Mouse (Mus musculus) hindbrain, embryonic 16.5 days (tissue): Measurements from ENCODE around the gene Mpst. TPM values are rescaled to one million over a fixed set of nuclear protein-coding genes. Genes with fewer than 3 reads are reported as not detected.

Experiments
- ATAC-seq: fragments of 200-750 bp; cut with Nextera tagmentation; 2 replicates; pipeline ENCODE4 v1.8.0; 2017; ENCODE audit warnings: moderate TSS enrichment, moderate library complexity
- H3K27ac ChIP-seq: fragments of 300-500 bp; sonication (generic); 2 replicates; pipeline ENCODE4 v1.5.1; 2014; ENCODE audit warnings: low read depth, mild to moderate bottlenecking, control low read depth, low read length, moderate library complexity
- H3K27me3 ChIP-seq: fragments of 300-500 bp; sonication (generic); replicated peaks from 2 replicates; pipeline ENCODE4 v1.6.1; 2014; ENCODE audit warnings: low read length; ENCODE audit not compliant: control insufficient read depth, insufficient read depth
- H3K36me3 ChIP-seq: fragments of 300-500 bp; sonication (generic); 2 replicates; pipeline ENCODE4 v1.6.1; 2014; ENCODE audit warnings: mild to moderate bottlenecking, low read length, moderate library complexity, mixed read lengths; ENCODE audit not compliant: control insufficient read depth, insufficient read depth
- H3K4me1 ChIP-seq: fragments of 300-500 bp; sonication (generic); 2 replicates; pipeline ENCODE4 v1.6.1; 2014; ENCODE audit warnings: low read depth, low read length; ENCODE audit not compliant: control insufficient read depth, insufficient read depth
- H3K4me2 ChIP-seq: fragments of 300-500 bp; sonication (generic); 2 replicates; pipeline ENCODE4 v1.6.1; 2014; ENCODE audit warnings: mild to moderate bottlenecking, low read length, control low read depth, moderate library complexity
- H3K4me3 ChIP-seq: fragments of 300-500 bp; sonication (generic); 2 replicates; pipeline ENCODE4 v1.5.1; 2014; ENCODE audit warnings: mild to moderate bottlenecking, low read length, control low read depth, moderate library complexity
- H3K9ac ChIP-seq: fragments of 300-500 bp; sonication (generic); 2 replicates; pipeline ENCODE4 v1.6.1; 2014; ENCODE audit warnings: low read depth, mild to moderate bottlenecking, control low read depth, low read length, moderate library complexity
- H3K9me3 ChIP-seq: fragments of 300-500 bp; sonication (generic); 2 replicates; pipeline ENCODE4 v1.6.1; 2014; ENCODE audit warnings: mild to moderate bottlenecking, low read length, moderate library complexity; ENCODE audit not compliant: control insufficient read depth
- whole genome bisulfite sequencing: fragments of 180-500 bp; shearing (Covaris S2); extraction: QIAGEN DNeasy Blood & Tissue Kit; methylation state at CpG from one replicate; pipeline ENCODE4 v1.1.7; 2014; 5-methylcytosine and 5-hydroxymethylcytosine counted together
- polyA plus RNA-seq: library from polyadenylated mRNA; unstranded; fragments of >200 nt; fragmentation: Nextera tagmentation; extraction: Ambion mirVana; gene quantifications from 2 replicates; pipeline ENCODE4 v1.2.1, GENCODE M21; 2015

Gene Mpst
- polyA plus RNA-seq, 1 experiment from 2014 or later = 5.1 TPM

- WGBS = 64% methylated on average over 6 of the region's 6 CpGs
- Histone ChIP-seq H3K4me2 (no peak overlapping the region), H3K36me3 (no peaks in the 10 kb centered on the region), H3K27ac (peak overlapping the region; percentile 40; the same call in 1 of the 2 replicates), H3K9ac (no peak overlapping the region), H3K9me3 (no peaks in the 10 kb centered on the region), H3K4me1 (peaks cover 21% of the 10 kb centered on the region), H3K27me3 (no peaks in the 10 kb centered on the region), H3K4me3 (no peak overlapping the region)
- ATAC-seq = no peak
These were observed 4.9 kb upstream of the Mpst start for GRCm38 (mm10) chr15:78401345-78401744.

DNA sequence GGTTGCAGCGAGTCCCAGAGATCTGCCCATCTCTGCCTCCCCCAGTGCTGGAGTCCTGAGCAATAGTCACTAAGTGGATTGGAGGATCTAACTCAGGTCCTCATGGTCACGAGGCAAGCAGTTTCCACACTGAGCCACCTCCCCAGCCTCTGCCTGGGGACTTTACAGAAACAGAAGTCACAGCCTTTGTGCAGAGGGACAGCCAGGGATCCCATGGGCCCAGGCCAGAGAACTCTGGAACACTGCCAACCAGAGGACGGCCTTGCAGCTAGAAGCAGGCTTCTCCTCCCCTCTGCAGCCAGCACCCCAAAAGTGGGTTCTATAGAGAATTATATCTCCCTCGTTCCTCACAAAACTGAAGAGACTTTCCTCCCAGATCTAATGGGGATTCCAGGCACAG, 4.3 kb upstream of the Mpst start:
- WGBS = 56% methylated on average over 4 of the region's 4 CpGs
- peak overlapping the region; percentile 40; the same call in 1 of the 2 replicates for H3K27ac ChIP-seq

DNA sequence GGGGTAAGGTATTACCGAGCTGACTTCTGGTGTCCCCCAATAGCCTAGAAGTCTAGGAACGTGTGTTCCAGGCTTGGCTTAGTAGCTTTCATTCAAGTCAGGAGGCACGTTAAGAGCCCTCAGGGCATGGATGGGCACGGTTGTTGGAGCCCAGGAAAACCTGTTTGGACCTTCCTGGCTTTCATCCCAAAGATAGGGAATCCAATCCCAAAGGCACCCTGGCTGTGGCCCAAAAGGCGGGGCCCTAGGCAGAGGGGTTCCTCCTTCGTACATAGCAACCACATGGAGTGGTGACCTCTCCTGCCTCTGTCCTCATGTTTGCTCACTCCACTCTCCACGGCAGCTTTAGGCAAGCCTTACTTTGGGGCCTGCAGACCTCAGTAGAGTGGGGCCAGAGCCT, 3.8 kb upstream of the Mpst start:
- H3K9ac ChIP-seq = no peak overlapping the region
- 60% methylated on average over 7 of the region's 7 CpGs for WGBS

More for the DNA sequence above, 4.3 kb upstream of the Mpst start:
- no peak overlapping the region for H3K4me2 ChIP-seq
- H3K4me3 ChIP-seq = no peak overlapping the region
- no peaks in the 10 kb centered on the region for H3K9me3 ChIP-seq
- H3K27me3 ChIP-seq = no peaks in the 10 kb centered on the region
- H3K9ac ChIP-seq = peak overlapping the region; percentile 25; the same call in 1 of the 2 replicates
- peaks cover 21% of the 10 kb centered on the region for H3K4me1 ChIP-seq
- H3K36me3 ChIP-seq = no peaks in the 10 kb centered on the region
- no peak for ATAC-seq

GRCm38 (mm10) chr15:78403301-78403741, 2.9 kb upstream of the Mpst start:
- Histone ChIP-seq H3K27me3 (peaks cover 2% of the 10 kb centered on the region), H3K4me2 (peak overlapping the region; percentile 34; the same call in 1 of the 2 replicates), H3K4me1 (peaks cover 28% of the 10 kb centered on the region), H3K4me3 (no peak overlapping the region), H3K9ac (peak overlapping the region; percentile 19; the same call in 1 of the 2 replicates), H3K27ac (peak overlapping the region; percentile 71), H3K9me3 (no peaks in the 10 kb centered on the region), H3K36me3 (no peaks in the 10 kb centered on the region)
- WGBS = 30% methylated on average over 3 of the region's 3 CpGs
- no peak for ATAC-seq

More for the DNA sequence above, 3.8 kb upstream of the Mpst start:
- Histone ChIP-seq H3K4me1 (peaks cover 26% of the 10 kb centered on the region), H3K27me3 (no peaks in the 10 kb centered on the region), H3K4me2 (peak overlapping the region; percentile 20; the same call in 1 of the 2 replicates), H3K27ac (peak overlapping the region; percentile 71; the same call in 1 of the 2 replicates), H3K9me3 (no peaks in the 10 kb centered on the region), H3K36me3 (no peaks in the 10 kb centered on the region), H3K4me3 (no peak overlapping the region)
- ATAC-seq = no peak

- H3K27ac ChIP-seq = peak overlapping the region; percentile 71
- H3K9me3 ChIP-seq = no peaks in the 10 kb centered on the region
- peak overlapping the region; percentile 97; the same call in 1 of the 2 replicates for H3K4me2 ChIP-seq
- peaks cover 8% of the 10 kb centered on the region for H3K27me3 ChIP-seq
- H3K4me3 ChIP-seq = no peak overlapping the region
- H3K4me1 ChIP-seq = peaks cover 28% of the 10 kb centered on the region
- H3K9ac ChIP-seq = no peak overlapping the region
- no peaks in the 10 kb centered on the region for H3K36me3 ChIP-seq
- 41% methylated on average over 1 of the region's 1 CpGs for WGBS
- ATAC-seq = no peak
These were observed 2.3 kb upstream of the Mpst start for GRCm38 (mm10) chr15:78403896-78404295.

- Histone ChIP-seq H3K36me3 (no peaks in the 10 kb centered on the region), H3K27ac (peak overlapping the region; percentile 95; the same call in 1 of the 2 replicates), H3K4me1 (peaks cover 34% of the 10 kb centered on the region), H3K9me3 (no peaks in the 10 kb centered on the region), H3K27me3 (peaks cover 13% of the 10 kb centered on the region), H3K4me3 (peak overlapping the region; percentile 79), H3K9ac (peak overlapping the region; percentile 80), H3K4me2 (peak overlapping the region; percentile 97)
- WGBS = 54% methylated on average over 11 of the region's 11 CpGs
- ATAC-seq = no peak
These were observed 1.1 kb upstream of the Mpst start for GRCm38 (mm10) chr15:78405098-78405497.

- ATAC-seq = peak; percentile 72
- Histone ChIP-seq H3K27me3 (peaks cover 13% of the 10 kb centered on the region), H3K9me3 (no peaks in the 10 kb centered on the region), H3K4me3 (peak within 1 kb of the TSS; percentile 79), H3K36me3 (no peaks in the 10 kb centered on the region), H3K4me2 (peak within 1 kb of the TSS; percentile 97), H3K4me1 (peaks cover 39% of the 10 kb centered on the region), H3K9ac (peak within 1 kb of the TSS; percentile 80), H3K27ac (peak within 1 kb of the TSS; percentile 95)
- WGBS = under 1% methylated on average over 31 of the region's 34 CpGs
These were observed 552 bp upstream of the Mpst start, which contains the start of gene Tst for GRCm38 (mm10) chr15:78405517-78406211. TSS of gene Tst (minus strand) at chr15:78405907.

GRCm38 (mm10) chr15:78409570-78410052, 3.4 kb downstream of the Mpst start:
- no peaks in the 10 kb centered on the region for H3K9me3 ChIP-seq
- no peak overlapping the region for H3K27ac ChIP-seq
- peak overlapping the region; percentile 36 for H3K9ac ChIP-seq
- H3K4me1 ChIP-seq = peaks cover 24% of the 10 kb centered on the region
- 16% methylated on average over 12 of the region's 12 CpGs for WGBS
- ATAC-seq = no peak
- peaks cover 16% of the 10 kb centered on the region for H3K27me3 ChIP-seq
- peak overlapping the region; percentile 52 for H3K4me2 ChIP-seq
- H3K4me3 ChIP-seq = peak overlapping the region; percentile 21
- no peaks in the 10 kb centered on the region for H3K36me3 ChIP-seq

GRCm38 (mm10) chr15:78413083-78413718, 7.0 kb downstream of the Mpst start:
- Histone ChIP-seq H3K9ac (no peak overlapping the region), H3K27ac (no peak overlapping the region), H3K36me3 (no peaks in the 10 kb centered on the region), H3K27me3 (peaks cover 16% of the 10 kb centered on the region), H3K4me2 (no peak overlapping the region), H3K4me1 (peaks cover 11% of the 10 kb centered on the region; the same call in 1 of the 2 replicates), H3K9me3 (no peaks in the 10 kb centered on the region), H3K4me3 (no peak overlapping the region)
- ATAC-seq = no peak
- WGBS = 90% methylated on average over 14 of the region's 14 CpGs
